Mouse (Mus musculus) retina, embryonic 14.5 days (tissue): ENCODE measurements at regions not wholly inside any gene's neighbourhood (a gene's known extent, or its start where the extent isn't known, plus 50 kb on each side); places are given as distances from the start of the nearest gene placed in this dataset.
A peak's percentile ranks its signal among the peaks of the same experiment; 100 is the strongest.

Source experiments
- DNase-seq: peaks from one replicate; pipeline ENCODE4 v3.0.0-alpha.2; 2015; ENCODE audit warnings: low spot score

DNA sequence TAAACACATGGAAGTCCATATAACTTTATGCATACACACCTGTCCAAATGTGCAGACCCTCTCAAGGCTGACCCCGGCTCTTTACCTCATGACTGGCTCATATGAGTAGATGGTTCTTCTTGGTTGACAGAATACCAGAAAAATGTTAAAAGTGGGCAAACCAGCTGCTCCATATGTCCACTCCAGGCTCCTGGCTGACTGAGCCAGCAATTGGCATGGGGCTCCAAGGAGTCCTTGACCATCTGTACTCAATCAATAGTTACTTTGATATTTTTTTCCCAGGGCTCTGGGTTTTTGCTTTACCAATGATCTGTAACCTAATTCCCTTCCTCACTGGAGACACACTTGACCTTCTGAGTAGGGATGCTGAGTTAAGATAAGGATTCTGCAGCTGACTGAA, 345.5 kb downstream of the Ccser2 start:
- DNase-seq: no peak

GRCm38 (mm10) chr14:36618459-36619085, 350.0 kb downstream of the Ccser2 start:
- no peak for DNase-seq

DNA sequence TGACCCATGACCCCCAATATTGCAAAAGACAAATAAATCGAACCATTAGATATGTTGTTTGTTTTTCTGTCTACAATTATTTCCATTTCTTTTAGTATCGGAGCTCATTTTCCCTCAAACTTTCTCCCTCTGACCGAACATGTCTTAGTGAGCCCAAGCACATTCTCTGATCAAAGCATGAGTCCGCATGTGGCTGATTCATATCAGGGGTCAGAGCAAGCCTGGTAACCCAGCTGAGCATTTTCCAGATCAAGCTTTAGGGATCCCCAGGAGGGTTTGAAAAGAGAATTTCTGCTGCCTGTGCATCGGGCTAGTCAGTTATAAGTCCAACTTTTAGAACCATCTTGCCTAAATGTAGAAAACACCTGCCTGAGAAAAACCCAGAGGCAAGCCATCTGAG, 350.6 kb downstream of the Ccser2 start:
- no peak for DNase-seq

- DNase-seq: no peak
Observed at GRCm38 (mm10) chr14:36614926-36615325, 353.7 kb downstream of the Ccser2 start.

GRCm38 (mm10) chr14:36612860-36613259, 355.7 kb downstream of the Ccser2 start:
- no peak for DNase-seq

- DNase-seq: peak; percentile 35
Observed at GRCm38 (mm10) chr14:36584065-36584635, 384.4 kb downstream of the Ccser2 start.

DNA sequence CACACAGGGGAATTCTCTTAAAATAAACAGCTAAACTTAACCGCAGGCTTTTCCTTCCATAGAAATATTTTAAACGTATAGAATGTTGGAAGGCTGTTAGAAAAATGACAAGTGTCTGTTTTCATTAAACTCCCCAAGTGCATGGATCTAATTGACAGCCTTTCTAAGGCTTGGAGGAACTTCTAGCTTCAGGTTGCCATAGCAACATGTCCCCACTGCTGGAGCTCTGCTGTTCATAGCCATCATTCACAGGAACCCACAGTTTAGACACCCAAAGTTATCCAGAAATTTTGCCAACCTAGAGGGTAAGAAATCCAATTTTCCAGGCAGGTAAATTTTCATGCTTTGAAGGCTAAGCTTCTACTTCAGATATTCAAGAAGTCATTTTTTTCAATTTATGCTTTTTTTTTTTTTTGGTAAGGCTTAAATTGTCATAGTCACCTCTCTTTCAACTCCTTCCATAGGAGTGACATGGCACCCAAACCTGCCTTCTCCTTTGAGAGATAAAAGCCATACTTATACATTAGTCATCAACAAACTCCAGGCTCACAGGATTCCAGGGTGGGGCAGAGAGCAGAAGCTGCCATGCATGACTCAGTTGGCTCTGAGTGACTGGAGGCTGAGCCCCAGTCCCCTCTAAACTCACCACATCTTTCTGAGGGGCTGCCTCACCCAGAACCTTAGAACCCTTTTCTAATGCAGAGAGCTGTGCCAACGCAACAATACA, 385.1 kb downstream of the Ccser2 start:
- no peak for DNase-seq

DNA sequence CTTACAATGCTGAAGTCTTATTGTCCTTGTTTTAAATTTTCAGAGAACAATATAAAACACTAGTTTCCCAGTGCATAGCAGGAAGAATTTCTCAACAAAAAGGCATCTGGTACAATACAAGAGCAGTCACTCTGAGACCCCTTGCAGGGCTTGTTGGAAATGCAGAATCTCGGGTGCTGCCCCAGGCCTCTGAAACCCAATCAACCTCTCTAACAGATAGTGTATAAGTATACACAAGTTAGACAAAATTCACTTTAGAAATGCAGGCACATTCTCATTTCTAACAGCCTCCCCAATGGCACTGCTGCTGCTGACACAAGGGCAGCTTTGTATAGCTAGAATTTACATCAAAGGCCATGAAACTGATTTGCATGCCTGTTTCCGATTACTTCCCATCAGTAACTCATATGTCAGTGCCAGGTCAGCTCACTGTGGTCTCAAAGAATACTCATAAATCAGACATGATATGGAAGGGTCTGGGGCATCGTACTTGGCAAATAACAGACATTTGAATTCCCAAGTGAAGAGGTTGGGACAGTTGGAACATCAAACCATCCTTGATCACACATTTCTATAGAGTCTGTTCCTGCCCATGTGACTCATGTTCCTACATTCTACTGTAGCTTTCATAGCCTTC, 405.2 kb downstream of the Ccser2 start:
- DNase-seq: no peak

DNA sequence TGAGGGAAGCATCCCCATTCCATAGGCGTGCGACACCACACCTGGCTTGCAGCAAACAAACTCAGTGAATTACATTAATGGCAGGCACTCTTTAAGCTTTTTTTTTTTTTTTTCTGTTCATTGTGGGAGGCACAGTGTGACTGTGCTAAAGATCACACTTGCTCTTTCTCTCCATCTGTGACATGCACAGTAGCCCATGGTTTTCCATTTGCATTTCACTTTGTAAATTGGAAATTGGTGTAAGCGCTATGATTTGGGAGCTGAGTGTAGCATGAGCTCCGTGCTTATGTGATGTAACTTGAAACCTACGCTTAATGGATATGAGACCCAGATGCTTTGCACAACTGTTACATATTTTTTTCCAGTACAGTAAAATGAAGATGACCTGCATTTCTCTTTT, 431.2 kb downstream of the Ccser2 start:
- DNase-seq: no peak

DNA sequence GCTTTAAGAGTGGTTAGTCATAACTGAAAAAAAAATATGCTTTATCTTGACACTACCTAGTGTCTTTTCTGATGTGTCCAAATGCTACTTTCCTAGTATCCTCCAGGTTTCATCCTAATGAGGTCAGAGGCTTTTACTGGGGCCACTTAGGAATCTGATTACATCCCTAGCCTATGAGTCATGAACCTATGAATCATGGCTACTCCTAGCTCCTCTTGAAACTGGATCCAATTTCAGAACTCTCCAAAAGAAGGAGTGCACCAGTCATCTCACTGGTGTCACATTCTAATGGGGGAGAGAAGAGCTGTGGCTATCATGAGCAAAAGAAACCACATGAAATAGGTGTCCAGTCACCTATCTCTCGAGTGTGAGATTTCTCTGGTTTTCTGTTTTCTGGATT, 432.6 kb downstream of the 4930474N05Rik start:
- DNase-seq: no peak

GRCm38 (mm10) chr14:36525591-36526037, 430.9 kb downstream of the 4930474N05Rik start:
- DNase-seq: no peak

GRCm38 (mm10) chr14:36502076-36502994, 407.6 kb downstream of the 4930474N05Rik start:
- DNase-seq: no peak

GRCm38 (mm10) chr14:36499323-36499722, 404.6 kb downstream of the 4930474N05Rik start:
- no peak for DNase-seq

- no peak for DNase-seq
Observed at GRCm38 (mm10) chr14:36485499-36485898, 390.8 kb downstream of the 4930474N05Rik start.

DNA sequence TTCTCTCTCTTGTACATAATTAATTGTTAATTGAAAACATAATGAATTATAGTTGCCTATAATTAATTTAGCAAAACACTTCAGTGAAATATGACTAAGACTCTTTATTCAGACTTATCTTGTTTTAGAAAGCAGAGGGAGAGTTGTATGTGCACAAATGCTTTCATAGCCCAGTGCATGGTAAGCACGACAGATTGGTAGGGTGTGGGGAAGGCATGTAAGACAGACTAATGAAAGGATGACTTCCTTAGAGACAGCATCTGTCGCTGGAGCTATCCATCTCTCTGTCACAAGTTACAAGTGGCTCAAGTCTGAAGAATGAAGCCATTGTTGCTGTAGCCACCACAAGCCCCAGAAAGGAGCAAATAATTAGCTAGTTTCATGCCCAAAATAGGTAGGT, 376.9 kb downstream of the 4930474N05Rik start:
- DNase-seq: no peak

DNA sequence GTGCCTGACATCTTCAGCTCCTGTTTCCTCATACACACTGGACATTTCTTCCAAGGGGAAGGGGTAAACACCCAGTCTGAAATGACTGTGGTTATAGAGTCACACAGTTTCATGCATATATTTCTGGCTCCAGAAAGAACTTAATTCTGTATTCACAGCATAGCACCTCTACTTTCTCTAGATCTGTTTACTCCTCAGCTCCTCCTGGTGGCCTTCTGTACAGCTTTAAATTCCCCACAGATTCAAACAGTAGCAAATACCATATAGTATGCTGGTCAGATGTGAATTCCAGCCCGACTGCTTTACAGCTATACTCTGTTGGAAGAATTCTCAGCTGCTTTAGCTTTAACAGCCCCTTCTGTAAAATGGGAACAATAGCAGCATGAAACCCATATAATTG, 375.6 kb downstream of the 4930474N05Rik start:
- DNase-seq: no peak

DNA sequence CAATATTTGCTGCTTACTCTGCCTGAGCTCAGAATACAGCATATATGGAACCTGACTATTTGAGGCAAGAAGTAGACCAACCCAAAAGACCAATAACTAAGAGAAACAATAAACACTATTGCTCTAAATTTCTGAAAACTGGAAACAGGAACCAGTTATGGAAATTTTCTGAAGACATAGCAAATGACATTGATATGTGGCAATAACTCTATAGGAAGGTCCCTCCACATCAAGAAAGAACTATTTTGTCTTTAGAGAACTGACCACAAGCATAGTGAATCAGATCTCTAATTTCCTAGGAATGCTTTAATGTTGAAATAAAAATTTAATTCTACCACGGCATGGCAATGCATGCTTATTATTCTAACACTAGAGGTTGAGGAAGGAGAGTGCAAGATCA, 358.3 kb downstream of the 4930474N05Rik start:
- DNase-seq: no peak

DNA sequence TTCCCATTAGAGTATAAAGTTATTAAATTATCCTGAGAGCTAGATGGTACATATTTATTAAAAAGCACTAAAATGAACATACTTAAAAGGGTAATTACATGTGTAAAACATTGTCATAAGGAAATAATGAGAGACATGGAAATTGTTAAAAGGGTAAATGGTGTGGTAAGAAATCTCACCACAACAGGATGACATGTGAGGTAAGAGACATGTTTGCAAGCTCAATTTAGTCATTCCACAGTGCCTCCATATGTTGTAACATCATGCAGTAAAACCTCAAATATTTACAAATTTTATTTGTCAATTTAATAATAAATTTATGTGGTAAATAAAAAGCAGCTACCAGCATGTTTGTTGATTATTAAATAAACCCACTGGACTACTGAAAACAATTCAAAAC, 355.4 kb downstream of the 4930474N05Rik start:
- no peak for DNase-seq

GRCm38 (mm10) chr14:36414656-36415273, 320.0 kb downstream of the 4930474N05Rik start:
- no peak for DNase-seq

DNA sequence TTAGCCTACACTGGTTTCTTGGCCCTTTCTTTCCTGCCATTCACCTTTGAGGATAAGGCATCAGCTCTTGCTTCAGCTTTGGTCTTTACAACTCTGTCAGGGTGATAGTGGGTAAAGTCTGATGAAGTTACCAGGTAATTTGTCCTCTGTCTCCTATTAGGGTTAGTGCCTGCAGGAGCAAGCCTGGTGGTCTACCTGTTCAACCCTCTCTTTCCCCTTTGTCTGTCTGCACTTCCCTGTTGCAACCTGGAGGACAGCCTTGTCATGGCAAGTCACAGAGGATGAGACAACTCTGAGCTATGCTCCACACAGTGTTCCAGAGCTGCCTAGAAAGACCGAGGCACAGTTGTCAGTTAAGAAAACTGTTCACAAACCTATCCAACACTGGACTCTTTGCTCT, 319.5 kb downstream of the 4930474N05Rik start:
- DNase-seq: no peak
